Mouse (Mus musculus): ENCODE data around the gene E330009J07Rik. TPM values are rescaled to one million over a fixed set of nuclear protein-coding genes. Genes with fewer than 3 reads are reported as not detected.

Gene E330009J07Rik
- total RNA-seq (2023), result 12.9 to 16.7 TPM (median 14.0 TPM) in 4 replicates

GRCm38 (mm10) chr6:40436047-40436483 lies at the start of gene E330009J07Rik:
TSS of gene E330009J07Rik (minus strand) at chr6:40436135.

GRCm38 (mm10) chr6:40470916-40471719 lies 35.2 kb upstream of the E330009J07Rik start, which contains the start of gene Ssbp1:
TSS of gene Ssbp1 (plus strand) at chr6:40471352.

GRCm38 (mm10) chr6:40438936-40439335 lies 3.0 kb upstream of the E330009J07Rik start, which contains the start of gene Wee2:
TSS of gene Wee2 (plus strand) at chr6:40439088.

Other genes with a start within 250 kb of the E330009J07Rik start
- gene Agk, start 111.0 kb downstream of the E330009J07Rik start, total RNA-seq (2023), result 21.9 to 26.9 TPM (median 25.6 TPM) in 4 replicates
- not detected in 4 replicates for gene Wee2, start 3.0 kb upstream of the E330009J07Rik start, total RNA-seq (2023)
- 106 to 125 TPM (median 111 TPM) in 4 replicates for gene Ssbp1, start 35.2 kb upstream of the E330009J07Rik start, total RNA-seq (2023)
- gene Tas2r137, start 55.1 kb upstream of the E330009J07Rik start, total RNA-seq (2023), result 0.57 to 1.4 TPM (median 0.76 TPM) in 3 of 4 replicates, not detected in the other
- not detected in 4 replicates for gene Tas2r108, start 57.4 kb upstream of the E330009J07Rik start, total RNA-seq (2023)
- not detected in 4 replicates for gene Prss37, start 83.4 kb upstream of the E330009J07Rik start, total RNA-seq (2023)
- not detected in 4 replicates for gene Olfr461, start 118.9 kb upstream of the E330009J07Rik start, total RNA-seq (2023)
- not detected in 4 replicates for gene Olfr460, start 133.4 kb upstream of the E330009J07Rik start, total RNA-seq (2023)
- gene Clec5a, start 149.7 kb upstream of the E330009J07Rik start, total RNA-seq (2023), result not detected in 4 replicates
- not detected in 4 replicates for gene Tas2r138, start 177.2 kb upstream of the E330009J07Rik start, total RNA-seq (2023)
- not detected in 4 replicates for gene Mgam, start 192.7 kb upstream of the E330009J07Rik start, total RNA-seq (2023)